Mouse (Mus musculus): Measurements from ENCODE around the gene Scrn1. TPM values are rescaled to one million over a fixed set of nuclear protein-coding genes. Genes with fewer than 3 reads are reported as not detected.

Gene Scrn1
- total RNA-seq, 2 experiments from 2014 or later = not detected

Other genes starting within 250 kb of the Scrn1 start
- gene Prr15, start 240.7 kb downstream of the Scrn1 start, total RNA-seq (2014; fragmentation: Nextera tagmentation) = 0.52 TPM in 1 of 2 replicates, not detected in the other
- gene Prr15, start 240.7 kb downstream of the Scrn1 start, total RNA-seq (2017) = 0.19 TPM in 1 of 2 replicates, not detected in the other
- gene Wipf3, start 136.9 kb downstream of the Scrn1 start, total RNA-seq (2014; fragmentation: Nextera tagmentation) = not detected in 2 replicates
- gene Wipf3, start 136.9 kb downstream of the Scrn1 start, total RNA-seq (2017) = not detected in 2 replicates
- gene Plekha8, start 28.6 kb upstream of the Scrn1 start, total RNA-seq (2014; fragmentation: Nextera tagmentation) = 3.1 and 4.2 TPM in 2 replicates
- 3.2 and 5.3 TPM in 2 replicates for gene Plekha8, start 28.6 kb upstream of the Scrn1 start, total RNA-seq (2017)
- gene Fkbp14, start 30.8 kb upstream of the Scrn1 start, total RNA-seq (2014; fragmentation: Nextera tagmentation) = 2.9 and 6.3 TPM in 2 replicates
- gene Fkbp14, start 30.8 kb upstream of the Scrn1 start, total RNA-seq (2017) = 1.5 and 2.1 TPM in 2 replicates
- gene Mturn, start 115.1 kb upstream of the Scrn1 start, total RNA-seq (2014; fragmentation: Nextera tagmentation) = 2.0 and 2.1 TPM in 2 replicates
- 0.57 and 1.9 TPM in 2 replicates for gene Mturn, start 115.1 kb upstream of the Scrn1 start, total RNA-seq (2017)